Mouse (Mus musculus) cerebral cortex, adult 2 months (tissue): ENCODE data around the gene Tbx2.

Source experiments
- WGBS: fragments of 180-500 bp; shearing (Covaris S2); methylation state at CpG from one replicate; pipeline ENCODE4 v1.1.7; 2018; 5-methylcytosine and 5-hydroxymethylcytosine counted together

The Tbx2 gene

DNA sequence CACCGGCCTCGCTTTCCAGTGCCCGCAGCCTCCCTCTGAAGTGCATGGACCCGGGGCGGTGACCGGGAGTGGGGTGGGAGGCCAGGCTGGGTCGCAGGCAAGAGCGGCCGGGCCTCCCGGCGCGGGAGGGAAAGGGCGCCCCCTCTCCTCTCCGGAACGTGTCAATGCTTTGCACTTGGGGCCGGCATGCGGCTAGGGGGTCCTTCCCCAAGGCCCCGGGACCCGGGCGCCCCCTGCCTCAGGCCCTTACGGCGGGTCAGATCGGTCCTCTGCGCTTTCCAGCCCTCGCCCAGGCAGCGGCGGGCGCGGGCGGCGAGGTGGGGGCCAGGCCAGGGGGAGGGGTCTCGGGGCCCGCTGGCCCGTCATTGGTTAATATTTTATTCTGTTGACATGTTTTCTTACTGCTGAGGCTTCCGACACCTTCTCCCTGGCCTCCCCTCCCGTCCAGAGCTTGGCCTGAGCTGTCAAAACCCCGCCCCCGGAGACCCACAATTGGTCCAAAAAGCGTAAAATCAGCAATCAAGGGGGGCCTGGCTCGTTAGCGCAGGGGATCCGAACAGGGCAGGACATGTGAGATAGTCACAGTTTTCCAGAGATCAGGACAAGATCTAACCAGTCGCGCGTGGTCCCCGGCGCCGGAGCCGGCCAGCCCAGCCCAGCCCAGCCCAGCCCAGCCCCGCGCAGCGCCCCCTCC, at the start of gene Tbx2:
Gene Tbx2 (plus strand): TSS at position 321 of the 694 bp plus-strand sequence.
- WGBS: 2% methylated on average over 44 of the region's 52 CpGs

DNA sequence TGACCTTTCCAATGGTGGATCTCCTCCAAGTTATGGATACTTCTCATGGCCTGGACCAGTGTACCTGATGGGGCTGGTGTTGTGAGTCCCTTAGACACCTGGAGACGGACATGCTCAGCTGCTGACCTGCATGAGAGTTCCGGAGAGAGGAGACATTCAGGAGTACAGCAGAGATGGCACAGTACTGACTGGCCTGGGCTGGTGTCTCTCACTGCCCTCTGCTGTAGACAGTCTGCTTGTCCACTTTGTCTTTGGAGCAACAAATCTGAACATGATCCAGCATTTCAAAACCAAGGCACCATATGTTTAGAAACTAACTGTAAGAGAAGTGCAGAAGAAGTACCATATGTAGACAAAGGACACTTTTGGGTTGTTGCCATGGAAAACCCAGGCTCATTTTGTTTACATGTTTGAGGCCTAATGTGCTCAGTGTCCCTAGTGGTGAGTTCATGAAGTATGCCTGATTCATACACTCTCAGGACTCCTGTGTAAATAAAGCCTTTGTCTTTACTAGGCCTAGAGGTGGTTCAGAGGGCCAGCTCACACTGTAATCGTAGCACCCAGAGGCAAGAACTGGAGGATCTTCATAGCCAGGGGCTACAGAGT, 46.1 kb upstream of the Tbx2 start:
- 80% methylated on average over 3 of the region's 3 CpGs for WGBS

DNA sequence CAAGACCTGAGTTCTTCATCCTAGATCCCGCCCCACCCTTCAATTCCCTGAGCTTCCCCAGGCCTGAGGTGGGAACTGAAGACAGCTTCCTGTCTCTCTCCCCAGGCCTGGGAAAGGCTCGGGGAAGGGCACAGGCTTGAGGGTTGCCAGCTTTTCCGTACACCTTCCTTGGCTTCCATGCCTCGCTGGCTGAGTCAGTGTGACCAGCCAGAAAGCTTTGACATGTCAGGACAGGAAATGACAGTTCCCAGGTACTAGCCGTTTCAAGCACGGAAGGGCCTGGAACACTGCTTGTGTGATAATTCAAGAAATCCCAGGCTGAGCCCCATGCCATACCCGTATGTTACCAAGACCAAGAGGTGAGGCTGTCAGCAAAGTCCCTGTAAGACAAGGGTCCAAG, 42.6 kb upstream of the Tbx2 start:
- 94% methylated on average over 7 of the region's 7 CpGs for WGBS

DNA sequence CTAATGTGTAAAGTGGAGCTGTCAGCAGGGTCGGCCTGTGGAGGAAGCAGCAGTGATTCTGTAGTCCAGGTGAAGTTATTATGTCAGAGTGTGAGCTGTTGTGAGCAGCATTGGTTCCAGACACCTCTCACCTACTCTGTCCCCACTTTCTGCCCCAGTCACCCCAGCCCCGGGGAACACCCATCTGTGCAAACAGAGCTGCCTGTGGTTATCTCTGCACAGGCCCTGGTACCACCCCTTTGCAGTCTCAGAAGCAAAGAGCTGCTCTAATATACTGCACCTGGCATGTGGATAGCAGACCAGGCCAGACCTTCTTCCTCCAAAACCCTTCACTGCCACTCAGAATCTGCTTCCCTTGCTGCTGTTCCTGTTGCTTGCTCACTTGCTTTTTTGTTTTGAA, 42.1 kb upstream of the Tbx2 start:
- 88% methylated on average over 2 of the region's 2 CpGs for WGBS

DNA sequence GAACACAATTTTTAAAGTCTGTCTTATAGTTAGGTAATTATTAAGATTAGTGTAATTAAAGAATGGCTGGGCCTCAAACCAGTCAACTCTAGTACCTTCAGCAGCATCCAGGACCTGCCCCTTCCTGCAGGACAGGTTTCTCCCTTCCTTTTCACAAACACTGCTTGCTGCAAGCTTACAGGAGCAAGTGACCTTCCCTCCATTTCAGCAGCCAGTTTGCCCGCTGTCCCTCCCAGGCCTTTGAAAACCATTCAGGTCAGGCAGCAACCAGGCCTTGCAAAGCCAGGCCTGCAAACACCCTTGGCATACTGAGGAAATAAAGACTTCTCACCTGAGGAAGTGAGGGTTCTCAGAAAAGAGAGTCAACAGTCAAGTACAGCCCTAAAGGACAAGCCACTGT, 41.1 kb upstream of the Tbx2 start:
- WGBS: 97% methylated on average over 1 of the region's 1 CpGs

DNA sequence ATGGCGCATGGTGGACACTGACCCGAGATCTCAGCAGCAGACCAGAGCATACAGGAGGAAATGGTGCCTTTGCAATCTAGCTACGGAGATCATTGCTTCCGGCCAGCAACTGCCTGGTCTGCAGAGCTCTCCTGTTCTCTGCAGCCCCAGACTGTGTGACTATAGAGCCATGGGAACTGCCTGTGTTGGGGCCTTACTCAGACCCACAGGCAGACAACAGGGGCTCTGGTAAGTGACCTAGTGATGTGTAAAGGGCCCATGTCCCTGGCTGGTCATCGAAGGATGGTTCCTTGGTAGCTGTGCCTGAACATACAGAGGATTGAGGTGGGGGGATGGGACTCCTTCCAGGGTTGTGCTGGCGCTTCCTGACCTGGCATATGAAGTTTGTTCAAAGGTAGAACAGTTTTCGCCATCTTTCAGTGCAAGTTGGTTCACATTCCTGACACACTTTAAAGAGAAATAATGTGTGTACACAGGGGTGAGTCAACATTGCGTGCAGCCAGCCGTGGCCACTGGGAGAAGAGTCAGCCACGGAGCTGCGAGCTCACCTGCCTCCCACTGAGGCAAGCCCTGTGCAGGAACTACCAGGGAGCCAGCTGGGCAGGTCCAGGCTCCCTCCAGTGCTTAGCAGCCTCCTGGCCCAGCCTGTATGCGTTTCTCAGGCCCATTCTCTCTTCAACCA, 39.7 kb upstream of the Tbx2 start:
- 90% methylated on average over 12 of the region's 12 CpGs for WGBS

DNA sequence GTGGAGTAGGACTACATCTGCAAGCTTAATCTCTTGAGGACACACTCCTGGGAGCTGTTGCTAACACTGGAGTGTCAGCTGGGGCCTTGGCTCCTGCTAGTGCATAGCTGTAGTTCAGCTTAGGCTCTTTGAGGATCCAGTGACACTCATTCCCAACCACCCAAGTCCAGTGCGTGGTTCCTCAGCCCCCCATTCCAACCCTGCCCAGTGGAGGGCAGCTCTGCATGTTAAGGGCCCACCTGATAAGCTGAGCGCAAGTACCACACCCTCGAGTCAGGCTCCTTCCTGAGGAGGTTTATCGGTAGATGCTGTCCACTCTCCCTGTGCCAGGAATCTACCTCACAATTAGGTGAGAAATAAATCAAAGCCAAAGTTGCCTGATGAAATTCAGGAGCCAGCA, 32.9 kb upstream of the Tbx2 start:
- WGBS: 93% methylated on average over 4 of the region's 4 CpGs

DNA sequence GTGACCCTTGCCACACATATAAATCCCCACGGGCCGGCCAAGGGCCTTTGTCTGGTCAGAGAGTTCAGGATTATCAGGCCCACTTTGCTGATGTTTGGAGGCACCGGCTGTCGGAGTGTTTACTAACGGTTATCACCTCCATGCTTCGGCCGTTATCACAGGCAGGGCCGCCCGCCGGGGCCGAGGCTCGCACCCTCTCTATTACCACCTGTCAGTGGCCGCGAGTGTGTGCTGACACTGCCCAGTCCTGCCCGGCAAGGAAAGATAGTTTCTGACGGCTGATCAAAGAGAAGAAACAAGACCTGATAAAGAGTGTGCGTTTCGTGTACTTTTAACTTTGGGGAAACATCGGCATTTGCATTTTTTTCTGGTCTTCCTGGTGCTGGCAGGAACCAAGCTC, 32.5 kb upstream of the Tbx2 start:
- WGBS: 88% methylated on average over 19 of the region's 19 CpGs

DNA sequence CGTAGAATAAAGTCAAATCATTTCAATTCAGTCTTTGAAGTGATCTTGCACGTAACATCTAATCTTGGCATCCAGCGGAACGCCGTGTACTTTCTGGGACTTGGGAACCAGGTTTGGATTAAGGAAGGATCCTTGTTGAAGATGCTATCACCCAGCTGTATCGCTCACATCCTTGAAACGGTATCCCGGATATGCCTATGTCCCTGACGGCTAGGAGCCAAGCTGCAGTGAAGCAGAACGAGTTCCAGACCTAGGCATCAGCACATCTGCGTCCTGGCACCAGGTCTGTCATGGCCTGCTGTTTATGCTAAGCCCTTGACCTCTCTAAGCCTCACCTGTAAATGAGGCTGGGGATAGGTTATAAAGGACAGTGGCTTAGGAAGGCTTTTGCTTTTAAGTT, 32.0 kb upstream of the Tbx2 start:
- 88% methylated on average over 11 of the region's 11 CpGs for WGBS

DNA sequence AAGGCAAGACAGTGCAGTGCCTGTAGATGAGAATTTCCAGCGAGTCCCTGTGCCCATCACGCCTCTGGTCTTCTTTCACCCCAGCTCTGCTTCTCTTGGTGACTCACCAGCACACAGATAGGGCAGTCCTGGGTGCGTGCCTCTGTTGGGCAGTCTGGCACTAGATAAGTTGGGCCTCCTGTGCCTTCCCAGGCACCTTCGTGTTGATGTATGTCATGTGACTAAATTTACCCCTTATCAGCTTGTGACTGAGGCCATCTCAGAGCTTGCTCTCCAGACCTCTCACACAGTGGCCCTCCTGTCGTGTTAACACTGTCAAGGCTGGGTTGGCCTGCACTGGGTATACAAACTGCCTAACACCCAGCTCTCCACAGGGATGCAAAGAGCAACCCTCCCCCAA, 28.3 kb upstream of the Tbx2 start:
- WGBS: 93% methylated on average over 5 of the region's 5 CpGs

DNA sequence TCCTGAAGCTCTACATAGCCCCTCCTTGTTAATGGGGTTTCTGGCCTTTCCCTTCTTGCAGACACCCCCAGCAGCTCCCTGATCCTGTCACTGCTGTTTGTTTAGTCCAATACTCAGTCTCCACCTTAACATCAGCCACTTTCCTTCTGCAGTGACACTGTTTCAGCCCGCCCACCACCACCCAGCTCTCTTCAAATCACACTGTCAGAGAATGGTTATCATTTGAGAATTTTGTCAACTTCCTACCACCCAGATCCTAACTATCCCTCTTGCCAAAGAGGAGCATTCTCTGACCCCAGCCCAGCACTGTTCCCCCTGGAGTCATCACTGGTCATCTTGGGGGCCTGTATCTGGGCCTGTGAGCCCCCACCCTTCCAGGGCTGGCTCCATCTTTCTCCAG, 26.6 kb upstream of the Tbx2 start:
- 91% methylated on average over 1 of the region's 1 CpGs for WGBS

DNA sequence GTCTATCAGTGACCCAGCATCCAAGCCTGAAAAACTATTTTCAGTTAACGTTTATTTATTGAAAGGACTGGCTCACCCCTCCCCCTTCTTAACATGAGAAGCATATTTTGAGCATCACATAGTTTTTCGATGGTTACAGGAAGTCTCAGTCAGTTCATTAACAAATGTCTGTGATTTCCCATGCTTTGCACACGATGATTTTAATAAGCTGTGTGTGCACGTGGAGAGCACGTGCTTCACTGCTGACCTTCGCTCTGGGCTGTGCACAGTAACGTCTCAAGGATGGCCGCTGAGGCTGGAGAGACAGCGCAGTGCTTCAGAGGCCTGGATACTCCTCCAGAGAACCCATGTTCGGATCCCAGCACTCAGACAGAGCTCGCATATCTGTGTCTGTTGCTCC, 25.0 kb upstream of the Tbx2 start:
- WGBS: 88% methylated on average over 11 of the region's 11 CpGs

DNA sequence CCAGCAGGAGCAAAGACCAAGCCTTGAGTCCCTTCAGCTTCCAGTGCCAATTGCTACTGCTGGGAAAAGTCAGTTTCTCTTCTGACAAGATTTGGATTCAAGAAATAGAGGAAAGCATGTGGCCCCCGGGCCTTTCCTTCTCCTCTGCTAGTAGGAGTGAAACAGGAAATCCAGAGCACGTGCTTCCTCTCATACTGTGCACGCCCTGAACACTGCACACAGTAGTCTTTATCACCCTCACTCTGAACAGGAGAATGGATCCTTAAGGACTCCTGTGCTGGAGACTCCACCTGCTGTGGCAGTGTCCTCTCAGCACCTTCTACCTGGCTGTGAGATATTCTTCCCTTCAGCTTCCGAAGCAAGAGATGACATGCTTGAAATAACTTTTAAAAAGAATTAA, 21.1 kb upstream of the Tbx2 start:
- 79% methylated on average over 4 of the region's 4 CpGs for WGBS

DNA sequence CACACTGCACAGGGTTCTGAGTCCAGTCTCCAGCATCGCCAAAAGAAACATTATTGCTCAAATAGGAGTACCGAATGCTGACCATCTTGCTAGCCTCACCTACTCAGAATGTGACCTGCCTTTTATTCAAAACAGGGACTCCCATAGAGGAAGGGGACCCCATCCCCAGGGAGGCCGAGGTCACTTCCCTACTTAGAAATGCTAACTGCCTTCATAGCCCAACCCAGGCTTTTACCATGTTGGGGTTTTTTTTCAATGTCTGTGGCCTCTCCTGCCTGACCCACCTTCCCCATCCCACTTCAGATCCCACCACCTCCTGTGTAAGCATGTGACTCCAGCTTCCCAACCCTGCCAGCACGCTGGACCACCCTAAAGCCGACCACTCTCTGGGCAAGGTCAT, 20.7 kb upstream of the Tbx2 start:
- WGBS: 90% methylated on average over 5 of the region's 5 CpGs

DNA sequence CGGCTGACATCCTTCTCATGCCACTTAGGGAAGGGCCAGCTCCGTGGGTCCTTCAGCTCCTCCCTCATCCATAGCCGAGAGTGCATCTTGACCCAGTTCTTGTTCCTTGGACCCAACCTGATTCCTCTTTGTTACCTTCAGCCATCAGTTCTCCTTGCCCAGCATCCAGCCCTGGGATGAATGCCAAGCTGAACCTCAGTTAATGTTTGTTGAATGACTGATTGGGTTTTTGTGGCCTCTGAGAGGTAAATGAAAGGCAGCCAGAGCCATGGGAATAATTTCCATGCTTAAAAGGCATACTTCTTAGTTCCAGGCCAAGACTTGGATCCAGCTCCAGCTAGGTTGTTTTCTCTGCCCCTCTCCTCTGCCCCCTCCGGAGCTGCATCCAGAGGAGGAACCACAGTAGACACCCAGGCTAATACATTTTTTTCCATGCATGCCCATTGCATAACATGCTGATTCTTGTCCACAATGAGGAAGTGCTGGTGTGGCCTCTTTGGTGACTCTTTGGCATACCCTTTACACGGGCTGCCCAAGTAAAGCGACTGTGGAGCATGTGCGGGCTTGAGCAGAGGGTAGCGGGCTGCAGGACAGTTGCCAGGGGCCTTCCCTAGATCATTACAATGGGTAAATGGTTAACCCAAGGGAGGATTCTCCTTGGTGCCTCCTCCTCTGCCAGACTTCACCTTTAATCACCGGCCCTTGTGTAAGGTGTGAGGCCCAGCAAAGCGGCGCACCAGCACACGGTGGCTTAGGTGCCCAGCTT, 20.0 kb upstream of the Tbx2 start:
- 87% methylated on average over 12 of the region's 12 CpGs for WGBS

DNA sequence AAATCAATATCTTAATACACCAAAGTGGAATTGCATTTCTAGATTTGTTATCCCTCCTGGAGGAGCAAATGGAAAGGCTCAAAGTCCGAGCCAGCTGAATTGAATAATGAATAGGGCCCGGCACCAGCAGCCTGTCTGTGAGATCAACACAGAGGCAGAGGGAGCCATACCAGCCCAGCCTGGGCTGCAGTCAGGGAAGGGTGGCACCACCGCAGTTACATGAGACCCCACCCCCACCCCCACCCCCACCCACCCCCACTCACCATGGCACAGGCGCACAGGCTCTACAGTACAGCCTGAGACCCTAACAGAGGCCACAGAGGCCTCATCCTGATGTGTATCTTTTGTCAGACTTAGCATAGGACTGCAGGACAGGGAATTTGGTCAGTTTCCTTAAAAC, 17.7 kb upstream of the Tbx2 start:
- 61% methylated on average over 4 of the region's 4 CpGs for WGBS

DNA sequence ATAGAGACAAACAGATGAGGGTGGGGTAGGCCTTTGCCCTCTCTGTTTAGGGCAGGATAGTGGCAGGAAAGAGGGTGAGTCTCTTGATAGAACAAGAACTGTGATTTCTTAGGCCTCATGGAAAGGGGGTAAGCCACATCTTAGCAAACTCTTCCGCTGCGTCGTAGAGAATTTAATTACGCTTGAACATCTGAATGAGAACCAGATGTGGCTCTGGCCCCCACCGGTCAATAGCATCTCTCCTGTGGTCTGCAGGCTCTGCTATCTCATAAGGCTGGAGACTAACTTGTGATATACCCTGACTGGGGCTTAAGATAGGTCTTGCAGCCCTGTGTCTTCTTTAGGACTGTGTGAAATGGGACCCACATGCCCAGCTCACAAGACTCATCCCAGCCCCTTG, 15.9 kb upstream of the Tbx2 start:
- 95% methylated on average over 5 of the region's 5 CpGs for WGBS

DNA sequence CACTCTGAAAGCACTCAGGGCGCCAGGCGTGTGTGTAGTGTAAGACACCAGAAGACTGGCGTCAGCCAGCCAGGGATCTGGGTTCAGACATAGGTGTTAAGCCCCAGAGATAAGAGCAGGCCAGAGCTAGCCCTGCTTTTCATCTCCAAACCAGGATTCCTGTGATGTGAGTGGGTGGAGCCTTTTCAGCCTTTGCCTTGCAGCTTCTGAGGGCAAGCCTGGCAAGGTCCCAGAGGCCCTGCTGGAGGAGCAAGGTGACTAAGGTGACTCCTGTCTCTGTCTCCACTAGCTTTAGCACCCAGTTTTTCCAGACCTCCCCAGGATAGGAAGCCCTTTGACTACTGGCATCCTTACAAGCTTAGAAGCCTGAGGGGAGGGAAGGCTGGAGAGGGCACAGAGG, 13.9 kb upstream of the Tbx2 start:
- WGBS: 96% methylated on average over 3 of the region's 3 CpGs

DNA sequence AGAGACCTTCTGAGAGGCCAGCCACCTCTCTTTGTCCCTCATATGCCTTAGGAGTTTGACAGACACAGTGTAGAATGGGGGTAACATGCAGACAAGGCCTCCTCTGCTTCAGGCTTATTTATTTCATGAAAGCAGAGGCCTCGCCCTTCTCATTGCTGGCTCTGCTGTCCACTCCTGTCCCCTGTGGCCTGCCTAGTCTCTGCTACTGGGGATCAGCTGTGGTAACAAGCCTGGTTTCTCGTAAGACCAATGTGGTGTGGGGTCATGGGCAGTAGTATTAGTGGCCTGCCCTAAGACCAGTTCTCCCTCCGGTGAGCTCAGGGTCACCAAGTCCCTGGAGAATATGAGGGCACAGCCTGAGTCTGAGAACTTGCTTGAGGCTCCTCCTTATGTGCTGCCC, 11.4 kb upstream of the Tbx2 start:
- WGBS: 92% methylated on average over 3 of the region's 3 CpGs

DNA sequence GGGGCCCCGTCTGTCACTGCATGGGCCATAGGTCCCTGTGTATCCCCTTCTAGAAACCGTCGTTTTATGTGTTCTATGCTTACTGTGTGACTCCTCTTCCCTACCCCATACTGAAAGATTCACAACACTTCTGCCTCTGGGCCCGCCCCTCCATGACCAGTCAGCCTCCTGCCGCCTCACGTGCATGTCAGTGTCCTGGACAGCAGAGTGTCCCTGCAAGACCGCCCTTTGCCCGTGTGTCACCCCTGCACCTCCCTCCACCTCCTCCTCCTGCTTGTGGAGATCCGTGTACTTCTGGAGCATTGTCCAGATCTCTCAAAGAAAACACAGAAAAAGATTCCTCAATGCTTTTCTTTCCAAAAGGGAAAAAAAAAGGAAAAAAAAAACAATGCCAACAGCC, 10.7 kb upstream of the Tbx2 start:
- 87% methylated on average over 9 of the region's 9 CpGs for WGBS

DNA sequence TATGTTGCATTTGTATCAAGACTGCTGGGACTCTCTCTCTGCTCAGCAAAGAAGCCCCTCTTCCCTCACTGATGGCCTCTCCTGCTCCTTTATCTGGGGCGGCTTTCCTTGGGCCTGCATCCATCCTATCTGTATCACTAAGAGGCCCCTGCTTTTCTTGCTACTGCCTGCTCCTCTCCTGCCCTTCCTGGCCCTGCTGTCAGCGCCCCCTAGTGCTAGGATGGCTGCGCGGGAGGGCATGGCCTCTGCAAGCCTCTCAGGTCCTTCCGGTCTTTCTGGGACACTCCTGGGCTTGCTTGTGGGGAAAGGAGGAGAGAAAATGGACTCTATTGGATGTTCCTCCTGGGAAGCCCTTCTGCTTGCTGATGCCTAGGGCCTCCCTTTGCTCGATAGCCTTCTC, 9.2 kb upstream of the Tbx2 start:
- WGBS: 40% methylated on average over 6 of the region's 6 CpGs

DNA sequence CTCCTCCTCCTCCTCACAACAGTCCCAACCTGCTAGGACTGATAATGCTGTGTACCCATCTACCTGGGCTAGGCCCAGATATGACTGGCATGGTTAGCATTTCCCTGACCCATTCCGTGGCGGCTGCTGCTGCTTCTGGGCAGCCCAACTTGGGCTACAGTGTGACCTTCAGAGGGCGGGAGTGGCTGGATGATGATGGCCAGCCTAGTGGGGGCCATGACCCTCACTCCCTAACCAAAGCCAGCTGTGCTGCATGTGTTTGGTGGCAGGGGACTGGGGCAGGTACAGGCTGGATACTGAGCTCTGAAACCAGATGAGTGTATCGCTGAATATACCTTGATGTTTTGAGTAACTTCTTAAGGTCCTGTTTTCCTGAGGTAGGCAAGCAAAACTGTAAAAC, 8.6 kb upstream of the Tbx2 start:
- 96% methylated on average over 4 of the region's 4 CpGs for WGBS

DNA sequence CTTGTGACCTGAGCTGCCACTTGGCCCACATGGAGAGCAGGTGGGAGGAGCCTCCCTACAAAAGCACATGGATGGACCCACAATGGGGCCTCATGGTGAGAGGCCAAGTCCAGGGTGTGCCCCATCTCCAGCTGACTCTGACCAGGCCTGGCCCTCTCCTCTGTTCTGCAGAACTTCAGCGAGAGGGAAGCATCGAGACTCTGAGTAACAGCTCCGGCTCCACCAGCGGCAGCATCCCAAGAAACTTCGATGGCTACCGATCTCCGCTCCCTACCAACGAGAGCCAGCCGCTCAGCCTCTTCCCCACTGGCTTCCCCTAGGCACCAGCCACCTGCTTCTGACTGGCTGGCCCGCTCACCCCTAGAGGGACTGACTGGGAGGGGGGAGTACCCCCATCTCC, 7.3 kb upstream of the Tbx2 start:
- WGBS: 91% methylated on average over 10 of the region's 10 CpGs
